Mouse (Mus musculus) G1E (cell line): ENCODE measurements around the gene Atp5j2. TPM values are rescaled to one million over a fixed set of nuclear protein-coding genes. Genes with fewer than 3 reads are reported as not detected.

ENCODE experiments used
- ATAC-seq: 2 replicates; pipeline ENCODE4 v1.8.0; 2016; ENCODE audit warnings: mild to moderate bottlenecking; ENCODE audit not compliant: insufficient number of reproducible peaks, poor library complexity, low FRiP score, severe bottlenecking; ENCODE audit errors: extremely low read depth
- DNase-seq: peaks from one replicate; pipeline ENCODE4 v3.0.0; 2012; ENCODE audit warnings: low spot score
- H3K27me3 ChIP-seq: 2 replicates; pipeline ENCODE4 v1.6.1; 2012; ENCODE audit warnings: mild to moderate bottlenecking, low read length, inconsistent platforms; ENCODE audit not compliant: insufficient read depth
- H3K36me3 ChIP-seq: replicated peaks from 2 replicates; pipeline ENCODE3; 2012; ENCODE audit warnings: mild to moderate bottlenecking, inconsistent platforms
- H3K4me1 ChIP-seq: 2 replicates; pipeline ENCODE4 v1.6.1; 2012; ENCODE audit warnings: low read depth, low read length, inconsistent platforms, mixed read lengths; ENCODE audit not compliant: insufficient read depth
- H3K4me3 ChIP-seq: 2 replicates; pipeline ENCODE4 v1.5.1; 2012; ENCODE audit warnings: low read depth, mild to moderate bottlenecking, inconsistent platforms, low read length, moderate library complexity, mixed read lengths
- H3K9me3 ChIP-seq: replicated peaks from 2 replicates; pipeline ENCODE4 v1.6.1; 2012; ENCODE audit warnings: inconsistent platforms
- CTCF ChIP-seq: IDR thresholded peaks from 2 replicates; pipeline ENCODE4 v1.5.1; 2012; ENCODE audit warnings: low read depth, low read length, inconsistent platforms, mixed read lengths
- GATA1 ChIP-seq: IDR thresholded peaks from 2 replicates; pipeline ENCODE4 v1.6.1; 2012; ENCODE audit warnings: borderline replicate concordance, low read length, inconsistent platforms, mixed read lengths
- GATA2 ChIP-seq: IDR thresholded peaks from 2 replicates; pipeline ENCODE4 v1.6.1; 2012; ENCODE audit warnings: low read depth, low read length, inconsistent platforms, borderline replicate concordance
- POLR2AphosphoS5 ChIP-seq: IDR thresholded peaks from 2 replicates; pipeline ENCODE4 v1.6.1; 2012; ENCODE audit warnings: low read depth, low read length, inconsistent platforms; ENCODE audit not compliant: insufficient replicate concordance
- TAL1 ChIP-seq: conservative IDR thresholded peaks from 2 replicates; pipeline ENCODE4 v1.6.1; 2012; ENCODE audit warnings: low read depth, low read length, inconsistent platforms, mixed read lengths
- polyA plus RNA-seq: library from polyadenylated mRNA; stranded (reverse); fragments of >175 nt; gene quantifications from 2 replicates; pipeline ENCODE4 v1.2.3, GENCODE M21; 2012
- total RNA-seq, 2 experiments: library from RNA; stranded (forward) in 1 of 2; stranded (reverse) in 1 of 2; fragments of 200-1000 nt in 1 of 2; fragments of >200 nt in 1 of 2; fragmentation: Nextera tagmentation in 1 of 2; gene quantifications; 2 replicates each; pipeline ENCODE4 v1.2.3; 2014 to 2017

The Atp5j2 gene
- total and polyA plus RNA-seq, 3 experiments, result 61.1 to 304 (median 170) TPM

- TF ChIP-seq GATA1 (no peak), GATA2 (no peak), CTCF (no peak), POLR2AphosphoS5 (no peak), TAL1 (no peak)
- no peak overlapping the region for H3K4me3 ChIP-seq
- ATAC-seq, result no peak
Measured at GRCm38 (mm10) chr5:145226453-145226852, 34.6 kb upstream of the Atp5j2 start.

GRCm38 (mm10) chr5:145223395-145223794, 31.5 kb upstream of the Atp5j2 start:
- ATAC-seq, result peak; percentile 73
- H3K4me3 ChIP-seq, result peak overlapping the region; percentile 63; the same call in 1 of the 2 replicates
- DNase-seq, result peak; percentile 81
- H3K36me3 ChIP-seq, result peaks cover 33% of the 10 kb centered on the region
- peaks cover 40% of the 10 kb centered on the region for H3K4me1 ChIP-seq
- TF ChIP-seq GATA1 (no peak), GATA2 (no peak), POLR2AphosphoS5 (no peak; the same call in 1 of the 2 replicates), TAL1 (no peak), CTCF (no peak)
- no peaks in the 10 kb centered on the region for H3K27me3 ChIP-seq
- H3K9me3 ChIP-seq, result no peaks in the 10 kb centered on the region

More at GRCm38 (mm10) chr5:145226453-145226852, 34.6 kb upstream of the Atp5j2 start:
- H3K27me3 ChIP-seq, result no peaks in the 10 kb centered on the region
- peaks cover 6% of the 10 kb centered on the region for H3K36me3 ChIP-seq
- H3K9me3 ChIP-seq, result no peaks in the 10 kb centered on the region
- H3K4me1 ChIP-seq, result peaks cover 42% of the 10 kb centered on the region
- DNase-seq, result no peak

GRCm38 (mm10) chr5:145222840-145223239, 31.0 kb upstream of the Atp5j2 start:
- ATAC-seq, result peak; percentile 86
- peaks cover 34% of the 10 kb centered on the region for H3K4me1 ChIP-seq
- no peaks in the 10 kb centered on the region for H3K27me3 ChIP-seq
- no peaks in the 10 kb centered on the region for H3K9me3 ChIP-seq
- DNase-seq, result peak; percentile 75
- peak overlapping the region; percentile 63; the same call in 1 of the 2 replicates for H3K4me3 ChIP-seq
- TF ChIP-seq CTCF (no peak), GATA2 (no peak), GATA1 (no peak), TAL1 (no peak), POLR2AphosphoS5 (no peak)
- H3K36me3 ChIP-seq, result peaks cover 38% of the 10 kb centered on the region

- H3K4me3 ChIP-seq, result no peak overlapping the region
- no peaks in the 10 kb centered on the region for H3K27me3 ChIP-seq
- no peak for ATAC-seq
- no peaks in the 10 kb centered on the region for H3K9me3 ChIP-seq
- no peak for TF ChIP-seq CTCF
- TF ChIP-seq POLR2AphosphoS5, result no peak
- no peak for TF ChIP-seq TAL1
- no peak for TF ChIP-seq GATA2
- TF ChIP-seq GATA1, result no peak
- peaks cover 32% of the 10 kb centered on the region for H3K4me1 ChIP-seq
- peaks cover 54% of the 10 kb centered on the region for H3K36me3 ChIP-seq
- DNase-seq, result no peak
Measured at GRCm38 (mm10) chr5:145219981-145220380, 28.1 kb upstream of the Atp5j2 start.

- H3K4me3 ChIP-seq, result no peak overlapping the region
- H3K9me3 ChIP-seq, result no peaks in the 10 kb centered on the region
- ATAC-seq (no peak), DNase-seq (no peak)
- no peaks in the 10 kb centered on the region for H3K27me3 ChIP-seq
- peaks cover 30% of the 10 kb centered on the region for H3K4me1 ChIP-seq
- peaks cover 66% of the 10 kb centered on the region for H3K36me3 ChIP-seq
- TF ChIP-seq GATA1 (no peak), GATA2 (no peak), POLR2AphosphoS5 (no peak), CTCF (no peak), TAL1 (no peak)
Measured at GRCm38 (mm10) chr5:145218671-145219070, 26.8 kb upstream of the Atp5j2 start.

- no peaks in the 10 kb centered on the region for H3K27me3 ChIP-seq
- H3K4me3 ChIP-seq, result no peak overlapping the region
- H3K9me3 ChIP-seq, result no peaks in the 10 kb centered on the region
- H3K36me3 ChIP-seq, result peaks cover 71% of the 10 kb centered on the region
- H3K4me1 ChIP-seq, result peaks cover 26% of the 10 kb centered on the region
- no peak for DNase-seq
- ATAC-seq, result no peak
- no peak for TF ChIP-seq GATA2
Measured at GRCm38 (mm10) chr5:145218206-145218605, 26.3 kb upstream of the Atp5j2 start.

- H3K4me3 ChIP-seq, result no peak overlapping the region
- H3K36me3 ChIP-seq, result peaks cover 75% of the 10 kb centered on the region
- DNase-seq, result no peak
- no peak for TF ChIP-seq TAL1
- TF ChIP-seq CTCF, result no peak
- no peak for TF ChIP-seq GATA2
- no peak for TF ChIP-seq GATA1
- no peak for TF ChIP-seq POLR2AphosphoS5
- ATAC-seq, result no peak
- no peaks in the 10 kb centered on the region for H3K9me3 ChIP-seq
- peaks cover 21% of the 10 kb centered on the region for H3K4me1 ChIP-seq
- H3K27me3 ChIP-seq, result no peaks in the 10 kb centered on the region
Measured at GRCm38 (mm10) chr5:145217746-145218145, 25.9 kb upstream of the Atp5j2 start.
